Mouse (Mus musculus) CH12.LX (cell line): ENCODE measurements around the gene Smyd4.

Experiments used
- CTCF ChIP-seq, 2 experiments: IDR thresholded peaks in 1 of 2; conservative IDR thresholded peaks in 1 of 2; 2 replicates each; pipeline ENCODE4 v1.5.1; 2011 to 2012; ENCODE audit warnings: low read depth in 2 of 2, low read length in 2 of 2, improper control_type of control experiment in 1 of 2, inconsistent platforms in 1 of 2, mild to moderate bottlenecking in 1 of 2, moderate library complexity in 1 of 2
- ELF1 ChIP-seq: IDR thresholded peaks from 2 replicates; pipeline ENCODE4 v1.6.1; 2014; ENCODE audit warnings: low read depth, mild to moderate bottlenecking, inconsistent platforms, low read length, improper control_type of control experiment
- EP300 ChIP-seq: IDR thresholded peaks from 2 replicates; pipeline ENCODE4 v1.6.1; 2011; ENCODE audit warnings: low read length, improper control_type of control experiment
- MAFK ChIP-seq: IDR thresholded peaks from 2 replicates; pipeline ENCODE4 v1.6.1; 2011; ENCODE audit warnings: low read length, improper control_type of control experiment; ENCODE audit not compliant: insufficient replicate concordance
- MAX ChIP-seq: IDR thresholded peaks from 2 replicates; pipeline ENCODE4 v1.6.1; 2011; ENCODE audit warnings: low read length, improper control_type of control experiment
- NELFE ChIP-seq: IDR thresholded peaks from 2 replicates; pipeline ENCODE4 v1.6.1; 2011; ENCODE audit warnings: low read depth, low read length, improper control_type of control experiment
- POLR2A ChIP-seq: IDR thresholded peaks from 2 replicates; pipeline ENCODE4 v1.6.1; 2011; ENCODE audit warnings: low read depth, mild to moderate bottlenecking, improper control_type of control experiment, low read length
- SMC3 ChIP-seq: IDR thresholded peaks from 2 replicates; pipeline ENCODE4 v1.6.1; 2011; ENCODE audit warnings: low read depth, low read length, improper control_type of control experiment
- USF2 ChIP-seq: conservative IDR thresholded peaks from 2 replicates; pipeline ENCODE4 v1.6.1; 2011; ENCODE audit warnings: low read depth, low read length, improper control_type of control experiment
- ZC3H11A ChIP-seq: IDR thresholded peaks from 2 replicates; pipeline ENCODE4 v1.6.1; 2012; ENCODE audit warnings: low read depth, mild to moderate bottlenecking, inconsistent platforms, low read length, improper control_type of control experiment
- ZMIZ1 ChIP-seq: IDR thresholded peaks from 2 replicates; pipeline ENCODE4 v1.6.1; 2012; ENCODE audit warnings: low read depth, mild to moderate bottlenecking, inconsistent platforms, low read length, improper control_type of control experiment

DNA sequence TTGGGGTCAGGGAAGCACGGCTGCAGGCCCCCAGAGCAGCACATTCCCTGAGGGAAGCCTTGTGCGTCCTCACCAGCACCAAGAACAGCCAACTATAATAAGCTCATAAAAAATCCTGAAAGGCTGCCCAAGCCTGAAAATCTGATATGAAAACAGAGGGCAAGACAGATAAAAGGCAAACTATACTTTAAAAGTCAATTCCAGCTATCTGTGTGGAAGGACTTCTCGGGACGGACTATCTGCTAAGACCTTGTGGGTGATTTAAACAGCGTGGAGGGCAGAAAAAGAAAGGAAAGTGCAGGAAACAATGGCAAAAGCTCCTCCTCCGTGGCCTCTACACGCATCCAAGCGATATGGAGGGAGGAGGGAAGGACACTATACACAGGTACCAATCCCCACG is 43.4 kb upstream of the Smyd4 start:
- TF ChIP-seq SMC3 (no peak), POLR2A (no peak), ZC3H11A (no peak), NELFE (no peak), CTCF (conservative IDR thresholded peaks at IDR 0.05 in 1 of 2, IDR thresholded peaks at IDR 0.05 in 1 of 2; ENCODE audit: low read depth in 2 of 2, low read length in 2 of 2) (no peak), MAFK (no peak), ELF1 (no peak), EP300 (no peak), ZMIZ1 (no peak), USF2 (no peak), MAX (no peak)
